Mouse (Mus musculus) duodenum, adult 2 months (tissue): ENCODE results near the gene Mtnr1b. TPM values are rescaled to one million over a fixed set of nuclear protein-coding genes. Genes with fewer than 3 reads are reported as not detected.

Source experiments
- polyA plus RNA-seq: library from polyadenylated mRNA; depleted of rRNA; stranded (reverse); fragments of >200 nt; gene quantifications from 2 replicates; pipeline ENCODE4 v1.2.3, GENCODE M21; 2012; ENCODE audit warnings: low replicate concordance; rRNA removed

Gene Mtnr1b
- polyA plus RNA-seq: not detected in 2 replicates

GRCm38 (mm10) chr9:15874506-15875160 lies at the start of gene Mtnr1b:
TSS of gene Mtnr1b (minus strand) at chr9:15874556.

Other genes with a start within 250 kb of the Mtnr1b start
- not detected in 2 replicates for gene Deup1, start 246.6 kb downstream of the Mtnr1b start, polyA plus RNA-seq
- 0.14 and 0.43 TPM in 2 replicates for gene Slc36a4, start 164.8 kb downstream of the Mtnr1b start, polyA plus RNA-seq